Mouse (Mus musculus) B cell, adult 67 days (primary cell): ENCODE results near the gene Gm38394. TPM values are rescaled to one million over a fixed set of nuclear protein-coding genes. Genes with fewer than 3 reads are reported as not detected.

ENCODE experiments used
- total RNA-seq, 2 experiments: library from RNA; stranded (reverse); gene quantifications; 4 replicates each; pipeline ENCODE4 v1.2.4; 2023

Gm38394 gene
- total RNA-seq, result 10 to 100 TPM; 49.7 to 57.8 TPM

GRCm38 (mm10) chr1:133661203-133661933, at the start of gene Gm38394:
Gene Gm38394, minus strand, starts transcription at chr1:133661318.

GRCm38 (mm10) chr1:133689897-133690296, 28.8 kb upstream of the Gm38394 start, which contains the start of gene Lax1:
Gene Lax1, minus strand, starts transcription at chr1:133690108.

GRCm38 (mm10) chr1:133660466-133661202, 484 bp downstream of the Gm38394 start, which contains the start of gene Zbed6:
Gene Zbed6, minus strand, starts transcription at chr1:133660885.

GRCm38 (mm10) chr1:133609771-133610502, 51.2 kb downstream of the Gm38394 start, which contains the start of gene Snrpe:
Gene Snrpe, minus strand, starts transcription at chr1:133610291.

Other genes with a start within 250 kb of the Gm38394 start
- gene Sox13, start 236.9 kb downstream of the Gm38394 start, total RNA-seq, result 1 to 10 TPM in 1 of 2 experiments, under 1 TPM in 1; 0.78 to 1.9 TPM
- 100 to 1,000 TPM; 162 to 188 TPM for gene Snrpe, start 51.0 kb downstream of the Gm38394 start, total RNA-seq
- 10 to 100 TPM; 28.6 to 32.8 TPM for gene Zbed6, start 433 bp downstream of the Gm38394 start, total RNA-seq
- 100 to 1,000 TPM; 194 to 204 TPM for gene Lax1, start 28.8 kb upstream of the Gm38394 start, total RNA-seq
- under 1 TPM; 0.12 to 0.84 TPM for gene Atp2b4, start 139.7 kb upstream of the Gm38394 start, total RNA-seq
- gene Optc, start 246.7 kb upstream of the Gm38394 start, total RNA-seq, result not detected